Mouse (Mus musculus): ENCODE results near the gene Cacna1a. TPM values are rescaled to one million over a fixed set of nuclear protein-coding genes. Genes with fewer than 3 reads are reported as not detected.

Cacna1a gene
- 10.9 and 12.2 TPM in 2 replicates for polyA plus RNA-seq (2015; fragmentation: Nextera tagmentation; extraction: Ambion mirVana)

- WGBS, result 61% methylated on average over 3 of the region's 3 CpGs
These were observed at the start of gene Cacna1a for GRCm38 (mm10) chr8:84388275-84388674. Cacna1a (plus strand) TSS chr8:84388440.

DNA sequence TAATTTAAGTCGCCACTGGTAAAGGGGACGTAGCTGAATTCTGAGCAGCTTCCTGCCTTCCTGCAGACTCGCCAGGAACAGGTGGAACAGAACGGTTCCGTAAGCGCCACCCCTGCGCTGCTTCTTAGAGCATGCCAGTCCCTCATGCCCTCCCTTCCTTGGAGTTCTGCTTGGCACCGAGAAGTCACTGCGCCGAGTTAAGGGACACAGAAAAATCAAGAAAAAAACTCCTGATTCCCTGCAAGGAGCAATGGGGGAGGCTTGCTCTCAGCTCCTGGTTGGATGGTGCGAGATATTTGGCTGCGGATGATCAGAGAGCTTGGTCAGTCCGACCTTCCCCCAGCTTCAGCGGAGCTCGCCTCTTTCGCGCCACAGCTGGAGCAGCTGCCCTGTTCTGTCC, 49.7 kb upstream of the Cacna1a start:
- no peaks in the 10 kb centered on the region for H3K36me3 ChIP-seq
- H3K27me3 ChIP-seq, result peaks cover 49% of the 10 kb centered on the region
- no peak overlapping the region for H3K27ac ChIP-seq
- no peak overlapping the region for H3K4me3 ChIP-seq
- H3K9ac ChIP-seq, result no peak overlapping the region
- no peak for ATAC-seq (ENCODE audit: insufficient number of reproducible peaks, insufficient read depth, low FRiP score, low TSS enrichment, low read depth)
- 0 out of 2 replicates have a peak overlapping the region, but pooled peaks have one; percentile 2 for H3K4me2 ChIP-seq
- WGBS, result 10% methylated on average over 17 of the region's 17 CpGs
- H3K4me1 ChIP-seq, result 0 out of 2 replicates have a peak, but pooled peaks cover 3% of the 10 kb centered on the region
- H3K9me3 ChIP-seq, result no peaks in the 10 kb centered on the region

More at GRCm38 (mm10) chr8:84388275-84388674, at the start of gene Cacna1a:
- Histone ChIP-seq H3K4me3 (no peak within 1 kb of the TSS), H3K4me2 (no peak within 1 kb of the TSS), H3K36me3 (no peaks in the 10 kb centered on the region), H3K9ac (no peak within 1 kb of the TSS), H3K9me3 (no peaks in the 10 kb centered on the region), H3K4me1 (peaks cover 6% of the 10 kb centered on the region), H3K27ac (no peak within 1 kb of the TSS), H3K27me3 (no peaks in the 10 kb centered on the region)
- no peak for ATAC-seq (ENCODE audit: insufficient number of reproducible peaks, insufficient read depth, low FRiP score, low TSS enrichment, low read depth)

DNA sequence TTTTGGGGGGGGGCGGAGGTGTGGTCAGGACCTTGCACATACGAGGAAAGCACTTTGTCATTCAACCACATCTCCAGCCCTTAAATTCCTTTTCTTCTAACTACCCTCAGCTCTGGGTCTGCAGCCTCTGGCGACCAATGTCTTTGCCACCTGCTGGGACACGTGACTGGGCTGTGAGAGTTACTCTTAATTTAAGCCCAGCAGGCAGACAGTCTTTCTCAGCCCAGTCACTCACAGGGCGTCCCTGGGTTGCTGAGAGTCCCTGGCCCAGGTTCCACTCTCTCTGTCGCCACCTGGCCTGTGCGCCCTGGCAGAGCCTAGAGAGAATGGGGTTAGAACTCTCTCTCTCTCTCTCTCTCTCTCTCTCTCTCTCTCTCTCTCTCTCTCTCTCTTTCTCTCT, 48.9 kb upstream of the Cacna1a start:
- peaks cover 49% of the 10 kb centered on the region for H3K27me3 ChIP-seq
- no peak overlapping the region for H3K27ac ChIP-seq
- 2% methylated on average over 7 of the region's 7 CpGs for WGBS
- H3K9ac ChIP-seq, result no peak overlapping the region
- no peaks in the 10 kb centered on the region for H3K36me3 ChIP-seq
- H3K4me3 ChIP-seq, result no peak overlapping the region
- no peak overlapping the region for H3K4me2 ChIP-seq
- no peak for ATAC-seq (ENCODE audit: insufficient number of reproducible peaks, insufficient read depth, low FRiP score, low TSS enrichment, low read depth)
- H3K9me3 ChIP-seq, result no peaks in the 10 kb centered on the region
- H3K4me1 ChIP-seq, result 0 out of 2 replicates have a peak, but pooled peaks cover 3% of the 10 kb centered on the region

DNA sequence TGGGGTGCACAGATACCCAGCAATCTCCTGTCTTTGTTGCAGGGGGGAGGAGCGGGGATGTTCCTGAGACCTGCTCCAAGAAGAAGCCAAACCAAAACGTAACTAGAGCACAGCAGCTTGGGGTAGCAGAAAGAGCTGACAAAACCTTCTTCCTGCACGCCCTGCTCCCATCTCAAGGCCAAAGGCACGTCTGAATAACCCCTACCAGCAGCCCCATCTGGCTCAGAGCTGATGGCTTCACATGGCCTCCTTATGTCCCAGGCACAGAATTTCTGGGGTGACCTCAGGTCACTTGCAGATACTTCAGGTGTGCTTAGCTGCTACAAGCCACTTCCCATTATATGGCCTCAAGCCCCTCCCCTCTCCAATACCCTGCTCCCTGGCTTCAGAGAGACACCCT, 48.4 kb upstream of the Cacna1a start:
- no peaks in the 10 kb centered on the region for H3K9me3 ChIP-seq
- no peaks in the 10 kb centered on the region for H3K36me3 ChIP-seq
- H3K4me1 ChIP-seq, result 0 out of 2 replicates have a peak, but pooled peaks cover 3% of the 10 kb centered on the region
- H3K4me3 ChIP-seq, result no peak overlapping the region
- no peak overlapping the region for H3K9ac ChIP-seq
- no peak overlapping the region for H3K27ac ChIP-seq
- no peak for ATAC-seq (ENCODE audit: insufficient number of reproducible peaks, insufficient read depth, low FRiP score, low TSS enrichment, low read depth)
- peaks cover 49% of the 10 kb centered on the region for H3K27me3 ChIP-seq
- WGBS, result 42% methylated on average over 4 of the region's 4 CpGs
- H3K4me2 ChIP-seq, result no peak overlapping the region

- Histone ChIP-seq H3K4me3 (no peak overlapping the region), H3K27me3 (peaks cover 49% of the 10 kb centered on the region), H3K9me3 (no peaks in the 10 kb centered on the region), H3K4me2 (no peak overlapping the region), H3K36me3 (no peaks in the 10 kb centered on the region), H3K4me1 (0 out of 2 replicates have a peak, but pooled peaks cover 3% of the 10 kb centered on the region), H3K27ac (no peak overlapping the region), H3K9ac (no peak overlapping the region)
- ATAC-seq (ENCODE audit: insufficient number of reproducible peaks, insufficient read depth, low FRiP score, low TSS enrichment, low read depth), result no peak
- 6% methylated on average over 2 of the region's 2 CpGs for WGBS
These were observed 47.6 kb upstream of the Cacna1a start for GRCm38 (mm10) chr8:84340671-84341070.

DNA sequence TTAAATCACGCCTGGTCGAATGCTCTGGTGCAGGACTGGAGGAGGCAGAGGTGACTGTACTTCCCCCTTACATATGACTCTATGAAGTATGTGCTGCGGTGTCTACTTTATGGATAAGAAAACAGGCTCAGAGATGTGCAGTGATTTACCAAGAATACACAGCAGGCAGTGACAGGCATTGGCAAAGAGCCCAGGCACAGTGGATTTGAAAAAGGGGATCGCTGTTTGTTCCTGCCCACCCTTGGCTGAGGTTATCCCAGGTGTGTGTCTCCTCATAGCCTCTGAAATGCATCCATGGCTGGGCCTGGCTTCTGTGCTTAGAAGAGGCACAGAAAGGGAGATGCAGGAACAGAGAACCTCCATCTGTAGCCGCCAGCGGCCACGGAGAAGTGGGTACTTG, 42.7 kb upstream of the Cacna1a start:
- Histone ChIP-seq H3K27ac (no peak overlapping the region), H3K36me3 (no peaks in the 10 kb centered on the region), H3K9ac (no peak overlapping the region), H3K9me3 (no peaks in the 10 kb centered on the region), H3K4me3 (no peak overlapping the region), H3K27me3 (peaks cover 25% of the 10 kb centered on the region), H3K4me1 (no peaks in the 10 kb centered on the region), H3K4me2 (no peak overlapping the region)
- 77% methylated on average over 7 of the region's 7 CpGs for WGBS
- no peak for ATAC-seq (ENCODE audit: insufficient number of reproducible peaks, insufficient read depth, low FRiP score, low TSS enrichment, low read depth)

DNA sequence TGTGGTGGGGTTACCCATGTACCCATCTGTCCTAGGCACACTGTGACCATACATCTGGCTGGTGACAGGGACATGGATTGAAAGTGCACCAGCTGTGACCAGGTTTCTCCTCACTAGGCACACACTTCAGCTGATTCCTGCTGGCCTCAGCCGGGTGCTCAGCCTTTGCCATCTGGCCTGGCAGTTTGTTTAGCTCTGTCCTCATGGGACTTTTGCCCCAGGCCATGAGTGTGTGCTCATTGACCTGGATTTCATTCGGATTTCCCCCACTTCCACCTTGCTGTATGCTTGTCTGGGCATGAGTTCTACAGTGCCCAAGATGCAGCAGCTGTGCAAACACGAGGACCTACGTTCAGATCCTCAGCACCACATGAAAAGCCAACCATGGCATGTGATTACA, 41.8 kb upstream of the Cacna1a start:
- Histone ChIP-seq H3K4me1 (no peaks in the 10 kb centered on the region), H3K9ac (no peak overlapping the region), H3K27me3 (peaks cover 24% of the 10 kb centered on the region), H3K4me3 (no peak overlapping the region), H3K9me3 (no peaks in the 10 kb centered on the region), H3K27ac (no peak overlapping the region), H3K4me2 (no peak overlapping the region), H3K36me3 (no peaks in the 10 kb centered on the region)
- no peak for ATAC-seq (ENCODE audit: insufficient number of reproducible peaks, insufficient read depth, low FRiP score, low TSS enrichment, low read depth)
- 48% methylated on average over 4 of the region's 4 CpGs for WGBS

- H3K27ac ChIP-seq, result no peak overlapping the region
- H3K4me1 ChIP-seq, result no peaks in the 10 kb centered on the region
- no peak overlapping the region for H3K4me3 ChIP-seq
- H3K36me3 ChIP-seq, result no peaks in the 10 kb centered on the region
- no peaks in the 10 kb centered on the region for H3K9me3 ChIP-seq
- WGBS, result 83% methylated on average over 1 of the region's 1 CpGs
- no peak overlapping the region for H3K9ac ChIP-seq
- no peak for ATAC-seq (ENCODE audit: insufficient number of reproducible peaks, insufficient read depth, low FRiP score, low TSS enrichment, low read depth)
- H3K27me3 ChIP-seq, result peaks cover 28% of the 10 kb centered on the region
- no peak overlapping the region for H3K4me2 ChIP-seq
These were observed 38.7 kb upstream of the Cacna1a start for GRCm38 (mm10) chr8:84349526-84349925.

GRCm38 (mm10) chr8:84350960-84351359, 37.3 kb upstream of the Cacna1a start:
- ATAC-seq (ENCODE audit: insufficient number of reproducible peaks, insufficient read depth, low FRiP score, low TSS enrichment, low read depth), result no peak
- no peaks in the 10 kb centered on the region for H3K36me3 ChIP-seq
- no peak overlapping the region for H3K27ac ChIP-seq
- WGBS, result 81% methylated on average over 4 of the region's 4 CpGs
- H3K4me3 ChIP-seq, result no peak overlapping the region
- no peak overlapping the region for H3K9ac ChIP-seq
- H3K4me1 ChIP-seq, result no peaks in the 10 kb centered on the region
- H3K9me3 ChIP-seq, result no peaks in the 10 kb centered on the region
- no peak overlapping the region for H3K4me2 ChIP-seq
- peaks cover 26% of the 10 kb centered on the region for H3K27me3 ChIP-seq

DNA sequence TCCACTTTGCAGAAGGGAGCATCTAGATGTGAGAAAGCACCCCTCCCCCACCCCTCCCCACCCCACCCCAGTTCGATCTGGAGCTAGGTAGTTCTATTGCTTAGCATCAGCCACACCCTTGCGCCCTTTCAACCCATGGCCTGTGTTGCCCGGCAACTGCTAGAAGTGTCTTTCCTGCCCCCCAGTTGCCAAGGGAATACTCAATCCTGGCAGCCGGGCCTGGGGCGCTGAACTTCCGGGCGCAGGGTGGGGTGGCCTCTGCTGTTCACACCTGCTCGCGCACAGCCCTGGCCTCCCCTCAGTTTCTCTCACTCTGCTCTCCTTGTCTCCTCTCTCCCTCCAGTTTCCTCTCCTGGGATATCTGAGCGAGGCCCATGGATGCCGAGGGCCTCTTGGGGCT, 31.8 kb upstream of the Cacna1a start:
- no peaks in the 10 kb centered on the region for H3K9me3 ChIP-seq
- H3K27me3 ChIP-seq, result peaks cover 5% of the 10 kb centered on the region; the same call in 1 of the 2 replicates
- H3K4me3 ChIP-seq, result no peak overlapping the region
- no peak overlapping the region for H3K9ac ChIP-seq
- 67% methylated on average over 11 of the region's 11 CpGs for WGBS
- no peak overlapping the region for H3K27ac ChIP-seq
- H3K4me1 ChIP-seq, result no peaks in the 10 kb centered on the region
- no peaks in the 10 kb centered on the region for H3K36me3 ChIP-seq
- H3K4me2 ChIP-seq, result no peak overlapping the region
- no peak for ATAC-seq (ENCODE audit: insufficient number of reproducible peaks, insufficient read depth, low FRiP score, low TSS enrichment, low read depth)

- no peak for ATAC-seq (ENCODE audit: insufficient number of reproducible peaks, insufficient read depth, low FRiP score, low TSS enrichment, low read depth)
- 24% methylated on average over 20 of the region's 20 CpGs for WGBS
- H3K4me2 ChIP-seq, result 0 out of 2 replicates have a peak overlapping the region, but pooled peaks have one; percentile 24
These were observed 30.4 kb upstream of the Cacna1a start for GRCm38 (mm10) chr8:84357631-84358371.

GRCm38 (mm10) chr8:84363428-84364134, 24.7 kb upstream of the Cacna1a start:
- H3K9me3 ChIP-seq, result no peaks in the 10 kb centered on the region
- H3K4me2 ChIP-seq, result no peak overlapping the region
- H3K9ac ChIP-seq, result no peak overlapping the region
- no peak overlapping the region for H3K27ac ChIP-seq
- H3K4me3 ChIP-seq, result no peak overlapping the region
- H3K4me1 ChIP-seq, result no peaks in the 10 kb centered on the region
- H3K27me3 ChIP-seq, result peaks cover 15% of the 10 kb centered on the region
- WGBS, result 12% methylated on average over 23 of the region's 23 CpGs
- H3K36me3 ChIP-seq, result no peaks in the 10 kb centered on the region
- ATAC-seq (ENCODE audit: insufficient number of reproducible peaks, insufficient read depth, low FRiP score, low TSS enrichment, low read depth), result no peak

More at GRCm38 (mm10) chr8:84357631-84358371, 30.4 kb upstream of the Cacna1a start:
- H3K27me3 ChIP-seq, result peaks cover 12% of the 10 kb centered on the region
- no peaks in the 10 kb centered on the region for H3K9me3 ChIP-seq
- H3K27ac ChIP-seq, result no peak overlapping the region
- H3K9ac ChIP-seq, result peak overlapping the region; percentile 32; the same call in 1 of the 2 replicates
- no peaks in the 10 kb centered on the region for H3K4me1 ChIP-seq
- H3K4me3 ChIP-seq, result no peak overlapping the region
- H3K36me3 ChIP-seq, result no peaks in the 10 kb centered on the region
